Mouse (Mus musculus) heart, embryonic 13.5 days (tissue): ENCODE measurements around the gene Dennd1a. TPM values are rescaled to one million over a fixed set of nuclear protein-coding genes. Genes with fewer than 3 reads are reported as not detected.

ENCODE experiments used
- ATAC-seq: fragments of 200-750 bp; cut with Nextera tagmentation; 2 replicates; pipeline ENCODE4 v1.8.0; 2017; ENCODE audit warnings: moderate TSS enrichment; ENCODE audit not compliant: insufficient number of reproducible peaks, low FRiP score, low TSS enrichment; ENCODE audit errors: extremely low read depth
- H3K27ac ChIP-seq: fragments of 300-500 bp; sonication (generic); replicated peaks from 2 replicates; pipeline ENCODE4 v1.5.1; 2015; ENCODE audit warnings: moderate library complexity, mild to moderate bottlenecking, inconsistent platforms
- H3K27me3 ChIP-seq: fragments of 300-500 bp; sonication (generic); replicated peaks from 2 replicates; pipeline ENCODE4 v1.6.1; 2015; ENCODE audit warnings: mild to moderate bottlenecking, inconsistent platforms
- H3K36me3 ChIP-seq: fragments of 300-500 bp; sonication (generic); 2 replicates; pipeline ENCODE4 v1.6.1; 2015; ENCODE audit warnings: mild to moderate bottlenecking, inconsistent platforms
- H3K4me1 ChIP-seq: fragments of 300-500 bp; sonication (generic); 2 replicates; pipeline ENCODE4 v1.6.1; 2015; ENCODE audit warnings: inconsistent platforms
- H3K4me2 ChIP-seq: fragments of 300-500 bp; sonication (generic); 2 replicates; pipeline ENCODE4 v1.6.1; 2015; ENCODE audit warnings: inconsistent platforms, mild to moderate bottlenecking, moderate library complexity
- H3K4me3 ChIP-seq: fragments of 300-500 bp; sonication (generic); 2 replicates; pipeline ENCODE4 v1.5.1; 2015; ENCODE audit warnings: moderate library complexity, mild to moderate bottlenecking, inconsistent platforms
- H3K9ac ChIP-seq: fragments of 300-500 bp; sonication (generic); 2 replicates; pipeline ENCODE4 v1.6.1; 2015; ENCODE audit warnings: inconsistent platforms, mild to moderate bottlenecking, moderate library complexity
- H3K9me3 ChIP-seq: fragments of 300-500 bp; sonication (generic); 2 replicates; pipeline ENCODE4 v1.6.1; 2016; ENCODE audit warnings: inconsistent platforms
- WGBS: fragments of 180-500 bp; shearing (Covaris S2); methylation state at CpG from one replicate; pipeline ENCODE4 v1.1.7; 2015; ENCODE audit warnings: mixed read lengths; 5-methylcytosine and 5-hydroxymethylcytosine counted together
- polyA plus RNA-seq: library from polyadenylated mRNA; unstranded; fragments of >200 nt; fragmentation: Nextera tagmentation; extraction: Ambion mirVana; gene quantifications from 2 replicates; pipeline ENCODE4 v1.2.1, GENCODE M21; 2015

The Dennd1a gene
- polyA plus RNA-seq, 1 experiment from 2014 or later = 11.4 TPM

GRCm38 (mm10) chr2:37867387-37867786, 419.8 kb downstream of the Dennd1a start:
- Histone ChIP-seq H3K4me2 (no peak overlapping the region), H3K4me1 (peaks cover 14% of the 10 kb centered on the region; the same call in 1 of the 2 replicates), H3K27ac (no peak overlapping the region), H3K9me3 (no peaks in the 10 kb centered on the region), H3K4me3 (no peak overlapping the region), H3K36me3 (no peaks in the 10 kb centered on the region), H3K9ac (no peak overlapping the region), H3K27me3 (no peaks in the 10 kb centered on the region)
- ATAC-seq = no peak
- 67% methylated on average over 5 of the region's 5 CpGs for WGBS

GRCm38 (mm10) chr2:37857472-37857871, 429.7 kb downstream of the Dennd1a start:
- no peaks in the 10 kb centered on the region for H3K4me1 ChIP-seq
- no peak overlapping the region for H3K4me2 ChIP-seq
- 81% methylated on average over 1 of the region's 1 CpGs for WGBS
- no peak overlapping the region for H3K27ac ChIP-seq
- H3K36me3 ChIP-seq = 0 out of 2 replicates have a peak, but pooled peaks cover 5% of the 10 kb centered on the region
- ATAC-seq = no peak
- no peak overlapping the region for H3K4me3 ChIP-seq
- no peaks in the 10 kb centered on the region for H3K27me3 ChIP-seq
- H3K9me3 ChIP-seq = no peaks in the 10 kb centered on the region
- H3K9ac ChIP-seq = no peak overlapping the region

- Histone ChIP-seq H3K27ac (no peak overlapping the region), H3K4me1 (no peaks in the 10 kb centered on the region), H3K4me3 (no peak overlapping the region), H3K27me3 (no peaks in the 10 kb centered on the region), H3K9ac (no peak overlapping the region), H3K9me3 (no peaks in the 10 kb centered on the region), H3K4me2 (no peak overlapping the region), H3K36me3 (0 out of 2 replicates have a peak, but pooled peaks cover 5% of the 10 kb centered on the region)
- no peak for ATAC-seq
- 57% methylated on average over 3 of the region's 3 CpGs for WGBS
Measured at GRCm38 (mm10) chr2:37856955-37857354, 430.2 kb downstream of the Dennd1a start.

- 0 out of 2 replicates have a peak, but pooled peaks cover 5% of the 10 kb centered on the region for H3K36me3 ChIP-seq
- no peak overlapping the region for H3K27ac ChIP-seq
- H3K9me3 ChIP-seq = no peaks in the 10 kb centered on the region
- WGBS = 68% methylated on average over 2 of the region's 2 CpGs
- no peak overlapping the region for H3K4me2 ChIP-seq
- no peaks in the 10 kb centered on the region for H3K27me3 ChIP-seq
- no peak overlapping the region for H3K9ac ChIP-seq
- no peak overlapping the region for H3K4me3 ChIP-seq
- peaks cover 14% of the 10 kb centered on the region for H3K4me1 ChIP-seq
- ATAC-seq = no peak
Measured at GRCm38 (mm10) chr2:37855226-37855625, 432.0 kb downstream of the Dennd1a start.

GRCm38 (mm10) chr2:37853878-37854435, 433.2 kb downstream of the Dennd1a start:
- Histone ChIP-seq H3K4me1 (peaks cover 23% of the 10 kb centered on the region), H3K36me3 (0 out of 2 replicates have a peak, but pooled peaks cover 5% of the 10 kb centered on the region), H3K27me3 (no peaks in the 10 kb centered on the region), H3K9ac (no peak overlapping the region), H3K9me3 (no peaks in the 10 kb centered on the region), H3K27ac (no peak overlapping the region), H3K4me3 (no peak overlapping the region), H3K4me2 (no peak overlapping the region)
- WGBS = 71% methylated on average over 1 of the region's 1 CpGs
- ATAC-seq = no peak

- no peak overlapping the region for H3K4me3 ChIP-seq
- H3K9ac ChIP-seq = no peak overlapping the region
- H3K4me2 ChIP-seq = no peak overlapping the region; the same call in 1 of the 2 replicates
- H3K4me1 ChIP-seq = peaks cover 23% of the 10 kb centered on the region
- no peaks in the 10 kb centered on the region for H3K9me3 ChIP-seq
- peak overlapping the region; percentile 36; the same call in 1 of the 2 replicates for H3K27ac ChIP-seq
- WGBS = 55% methylated on average over 1 of the region's 1 CpGs
- no peak for ATAC-seq
- no peaks in the 10 kb centered on the region for H3K27me3 ChIP-seq
- H3K36me3 ChIP-seq = no peaks in the 10 kb centered on the region
Measured at GRCm38 (mm10) chr2:37850626-37851025, 436.6 kb downstream of the Dennd1a start.

GRCm38 (mm10) chr2:37849357-37849756, 437.8 kb downstream of the Dennd1a start:
- H3K36me3 ChIP-seq = peaks cover 5% of the 10 kb centered on the region
- no peak overlapping the region for H3K9ac ChIP-seq
- 71% methylated on average over 3 of the region's 3 CpGs for WGBS
- no peaks in the 10 kb centered on the region for H3K9me3 ChIP-seq
- no peak overlapping the region for H3K4me3 ChIP-seq
- peaks cover 23% of the 10 kb centered on the region for H3K4me1 ChIP-seq
- ATAC-seq = no peak
- no peak overlapping the region for H3K4me2 ChIP-seq
- no peaks in the 10 kb centered on the region for H3K27me3 ChIP-seq
- no peak overlapping the region for H3K27ac ChIP-seq

- Histone ChIP-seq H3K4me3 (no peak overlapping the region), H3K27me3 (no peaks in the 10 kb centered on the region), H3K36me3 (peaks cover 15% of the 10 kb centered on the region), H3K4me1 (peaks cover 19% of the 10 kb centered on the region), H3K9ac (peak overlapping the region; percentile 28; the same call in 1 of the 2 replicates), H3K9me3 (no peaks in the 10 kb centered on the region), H3K27ac (peak overlapping the region; percentile 33; the same call in 1 of the 2 replicates), H3K4me2 (0 out of 2 replicates have a peak overlapping the region, but pooled peaks have one; percentile 2)
- ATAC-seq = no peak
- 16% methylated on average over 4 of the region's 4 CpGs for WGBS
Measured at GRCm38 (mm10) chr2:37842719-37843118, 444.5 kb downstream of the Dennd1a start.

GRCm38 (mm10) chr2:37842151-37842569, 445.0 kb downstream of the Dennd1a start:
- peak overlapping the region; percentile 33; the same call in 1 of the 2 replicates for H3K27ac ChIP-seq
- ATAC-seq = no peak
- WGBS = 19% methylated on average over 7 of the region's 7 CpGs
- H3K4me2 ChIP-seq = no peak overlapping the region
- H3K27me3 ChIP-seq = no peaks in the 10 kb centered on the region
- H3K9me3 ChIP-seq = no peaks in the 10 kb centered on the region
- H3K36me3 ChIP-seq = peaks cover 15% of the 10 kb centered on the region
- H3K4me1 ChIP-seq = peaks cover 19% of the 10 kb centered on the region
- H3K4me3 ChIP-seq = no peak overlapping the region
- peak overlapping the region; percentile 28; the same call in 1 of the 2 replicates for H3K9ac ChIP-seq

GRCm38 (mm10) chr2:37839922-37840321, 447.3 kb downstream of the Dennd1a start:
- no peak overlapping the region for H3K4me2 ChIP-seq
- H3K4me3 ChIP-seq = no peak overlapping the region
- H3K27me3 ChIP-seq = no peaks in the 10 kb centered on the region
- no peak for ATAC-seq
- no peaks in the 10 kb centered on the region for H3K9me3 ChIP-seq
- peaks cover 19% of the 10 kb centered on the region for H3K4me1 ChIP-seq
- H3K9ac ChIP-seq = no peak overlapping the region
- H3K36me3 ChIP-seq = peaks cover 15% of the 10 kb centered on the region
- no peak overlapping the region for H3K27ac ChIP-seq

- Histone ChIP-seq H3K4me1 (peaks cover 17% of the 10 kb centered on the region), H3K4me2 (no peak overlapping the region), H3K27me3 (no peaks in the 10 kb centered on the region), H3K9me3 (no peaks in the 10 kb centered on the region), H3K4me3 (no peak overlapping the region), H3K36me3 (peaks cover 9% of the 10 kb centered on the region; the same call in 1 of the 2 replicates), H3K27ac (no peak overlapping the region), H3K9ac (no peak overlapping the region)
- 77% methylated on average over 7 of the region's 7 CpGs for WGBS
- no peak for ATAC-seq
Measured at GRCm38 (mm10) chr2:37838202-37838984, 448.8 kb downstream of the Dennd1a start.
